7 mouse cellular contexts compared by ENCODE assay signal in the genomic region with DNA sequence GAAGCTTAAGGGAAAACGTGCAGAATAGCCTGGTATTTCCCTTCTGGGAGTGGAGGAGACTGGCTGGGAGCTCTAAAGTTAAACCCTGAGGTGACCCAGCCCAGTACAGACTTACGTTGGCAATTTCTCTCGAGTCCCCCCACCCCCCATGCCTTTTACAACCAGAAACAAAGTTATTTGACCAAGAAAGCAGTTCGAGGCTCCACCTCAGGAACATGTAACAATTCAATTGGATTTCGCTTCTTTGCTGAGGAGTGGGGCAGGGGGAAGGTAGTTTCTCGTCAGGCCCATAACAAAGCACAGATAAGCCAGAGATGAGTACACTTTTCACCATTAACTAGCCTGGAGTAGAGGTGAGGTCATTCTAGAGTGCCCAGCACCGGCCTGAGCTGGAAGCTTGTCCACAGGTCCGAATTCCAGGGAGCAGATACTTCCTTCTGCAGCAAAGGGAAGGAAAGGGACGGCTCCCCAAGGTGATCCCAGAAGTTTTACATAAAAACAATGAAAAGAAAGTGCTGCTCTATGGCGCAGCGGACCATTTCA. TPM values are rescaled to one million over a fixed set of nuclear protein-coding genes. Genes with fewer than 3 reads are reported as not detected.
DNase-seq lines count a peak whose midpoint lies in the region; ATAC-seq and TF ChIP-seq lines count a peak whose summit lies in the region.

No protein-coding gene starts in this region.

- H3K4me2 ChIP-seq in hindbrain, embryonic 11.5 days (replicated peaks; ENCODE audit: low read depth, low read length) = peak overlapping the region; percentile 82
- H3K4me2 ChIP-seq in limb, embryonic 13.5 days (replicated peaks) = peak overlapping the region; percentile 88
- peak overlapping the region; percentile 93 for H3K4me2 ChIP-seq in stomach, embryonic 16.5 days (ENCODE audit: low read depth, low read length)

- TF ChIP-seq CTCF in cortical plate, adult 2 months (IDR thresholded peaks at IDR 0.05; ENCODE audit: extremely low read depth, insufficient read depth, low read length) = no peak
- no peak for TF ChIP-seq CTCF in thymus, adult 2 months (IDR thresholded peaks at IDR 0.05; ENCODE audit: borderline replicate concordance, control insufficient read depth, extremely low read depth, insufficient read depth, low read length, poor library complexity)

- DNase-seq in ES-CJ7 (ENCODE audit: low read depth, low spot score) = peak; percentile 68
- peak; percentile 59 for DNase-seq in hindbrain, embryonic 11.5 days (ENCODE audit: low spot score)
- DNase-seq in urinary bladder, adult 18-20 months (ENCODE audit: low spot score in 2 of 2) = no peak
- DNase-seq in thymus, adult 2 months = no peak

- no peaks in the 10 kb centered on the region for H3K27me3 ChIP-seq in hindbrain, embryonic 11.5 days (ENCODE audit: control insufficient read depth, insufficient read depth, low read length)
- no peaks in the 10 kb centered on the region for H3K27me3 ChIP-seq in limb, embryonic 13.5 days
- no peaks in the 10 kb centered on the region for H3K27me3 ChIP-seq in stomach, embryonic 16.5 days (ENCODE audit: control insufficient read depth, insufficient read depth, low read length)
- H3K27me3 ChIP-seq in thymus, adult 2 months (ENCODE audit: control insufficient read depth, insufficient read depth, low read length) = peaks cover 27% of the 10 kb centered on the region

- peak overlapping the region; percentile 87; the same call in 1 of the 2 replicates for H3K4me3 ChIP-seq in cortical plate, adult 2 months (ENCODE audit: insufficient read depth, low read length)
- peak overlapping the region; percentile 93 for H3K4me3 ChIP-seq in hindbrain, embryonic 11.5 days (ENCODE audit: low read depth, low read length)
- H3K4me3 ChIP-seq in limb, embryonic 13.5 days = peak overlapping the region; percentile 98
- peak overlapping the region; percentile 89 for H3K4me3 ChIP-seq in stomach, embryonic 16.5 days (replicated peaks; ENCODE audit: low read length)
- no peak overlapping the region for H3K4me3 ChIP-seq in thymus, adult 2 months (ENCODE audit: control insufficient read depth, insufficient read depth, low read length)

- no peaks in the 10 kb centered on the region; the same call in 1 of the 2 replicates for H3K4me1 ChIP-seq in cortical plate, adult 2 months (ENCODE audit: control insufficient read depth, insufficient read depth, low read length)
- peaks cover 7% of the 10 kb centered on the region for H3K4me1 ChIP-seq in hindbrain, embryonic 11.5 days (replicated peaks; ENCODE audit: control insufficient read depth, insufficient read depth, low read length)
- H3K4me1 ChIP-seq in limb, embryonic 13.5 days = peaks cover 42% of the 10 kb centered on the region
- peaks cover 29% of the 10 kb centered on the region for H3K4me1 ChIP-seq in stomach, embryonic 16.5 days (ENCODE audit: control insufficient read depth, insufficient read depth, low read length)
- H3K4me1 ChIP-seq in thymus, adult 2 months (replicated peaks; ENCODE audit: control insufficient read depth, insufficient read depth, low read length) = peaks cover 13% of the 10 kb centered on the region

- H3K27ac ChIP-seq in cortical plate, adult 2 months (ENCODE audit: insufficient read depth, low read length) = peak overlapping the region; percentile 78
- peak overlapping the region; percentile 99 for H3K27ac ChIP-seq in hindbrain, embryonic 11.5 days (ENCODE audit: low read depth, low read length)
- H3K27ac ChIP-seq in limb, embryonic 13.5 days = peak overlapping the region; percentile 100
- peak overlapping the region; percentile 98 for H3K27ac ChIP-seq in stomach, embryonic 16.5 days (ENCODE audit: low read length)
- H3K27ac ChIP-seq in thymus, adult 2 months (ENCODE audit: control insufficient read depth, insufficient read depth, low read length) = no peak overlapping the region

- H3K9me3 ChIP-seq in hindbrain, embryonic 11.5 days (ENCODE audit: control insufficient read depth, low read length) = no peaks in the 10 kb centered on the region
- H3K9me3 ChIP-seq in limb, embryonic 13.5 days = no peaks in the 10 kb centered on the region
- H3K9me3 ChIP-seq in stomach, embryonic 16.5 days (replicated peaks; ENCODE audit: control insufficient read depth, low read length) = no peaks in the 10 kb centered on the region

- H3K36me3 ChIP-seq in hindbrain, embryonic 11.5 days (ENCODE audit: control insufficient read depth, insufficient read depth, low read length) = no peaks in the 10 kb centered on the region
- H3K36me3 ChIP-seq in limb, embryonic 13.5 days = no peaks in the 10 kb centered on the region
- no peaks in the 10 kb centered on the region for H3K36me3 ChIP-seq in stomach, embryonic 16.5 days (ENCODE audit: control insufficient read depth, insufficient read depth, low read length)
- H3K36me3 ChIP-seq in thymus, adult 2 months (ENCODE audit: control insufficient read depth, insufficient read depth, low read length) = no peaks in the 10 kb centered on the region

- H3K9ac ChIP-seq in hindbrain, embryonic 11.5 days (ENCODE audit: low read depth, low read length) = peak overlapping the region; percentile 100
- H3K9ac ChIP-seq in limb, embryonic 13.5 days = peak overlapping the region; percentile 100
- peak overlapping the region; percentile 68 for H3K9ac ChIP-seq in stomach, embryonic 16.5 days (ENCODE audit: low read length)

- TF ChIP-seq POLR2A in cortical plate, adult 2 months (IDR thresholded peaks at IDR 0.05; ENCODE audit: extremely low read depth, insufficient read depth, low read length) = no peak
- no peak for TF ChIP-seq POLR2A in thymus, adult 2 months (IDR thresholded peaks at IDR 0.05; ENCODE audit: control insufficient read depth, extremely low read depth, insufficient read depth, low read length, poor library complexity)

- ATAC-seq in hindbrain, embryonic 11.5 days (ENCODE audit: low FRiP score) = peak; percentile 28; the same call in 1 of the 2 replicates
- ATAC-seq in limb, embryonic 13.5 days (ENCODE audit: low FRiP score, low read depth) = peak; percentile 48
- peak; percentile 63; the same call in 1 of the 2 replicates for ATAC-seq in stomach, embryonic 16.5 days (ENCODE audit: insufficient read depth, low FRiP score)

- 1% methylated on average over 11 of the region's 11 CpGs for WGBS in hindbrain, embryonic 11.5 days
- 5% methylated on average over 11 of the region's 11 CpGs for WGBS in limb, embryonic 13.5 days
- WGBS in stomach, embryonic 16.5 days = 18% methylated on average over 11 of the region's 11 CpGs
- 59% methylated on average over 11 of the region's 11 CpGs for WGBS in thymus, adult 2 months

RNA-seq across cellular contexts. Expression of gene Skida1, which starts 0.5 kb away (rescaled TPM):
- polyA plus RNA-seq in cortical plate, adult 2 months (2012; rRNA removed) = 5.4 and 7.4 TPM in 2 replicates
- polyA plus RNA-seq in hindbrain, embryonic 11.5 days (2014; fragmentation: Nextera tagmentation; extraction: Ambion mirVana) = 19.6 and 20.1 TPM in 2 replicates
- 12.2 and 14.9 TPM in 2 replicates for polyA plus RNA-seq in limb, embryonic 13.5 days (2015; fragmentation: Nextera tagmentation; extraction: Ambion mirVana)
- polyA plus RNA-seq in stomach, embryonic 16.5 days (2015; fragmentation: Nextera tagmentation; extraction: Ambion mirVana) = 3.6 TPM in 2 replicates
- polyA plus RNA-seq in thymus, adult 2 months (2012; rRNA removed) = 0.38 and 0.41 TPM in 2 replicates

RNA-seq across cellular contexts. Expression of gene Mllt10, which starts 5.7 kb away (rescaled TPM):
- polyA plus RNA-seq in cortical plate, adult 2 months (2012; rRNA removed) = 37.1 and 38.0 TPM in 2 replicates
- polyA plus RNA-seq in hindbrain, embryonic 11.5 days (2014; fragmentation: Nextera tagmentation; extraction: Ambion mirVana) = 48.0 and 62.2 TPM in 2 replicates
- 68.1 and 72.2 TPM in 2 replicates for polyA plus RNA-seq in limb, embryonic 13.5 days (2015; fragmentation: Nextera tagmentation; extraction: Ambion mirVana)
- 39.1 and 50.0 TPM in 2 replicates for polyA plus RNA-seq in stomach, embryonic 16.5 days (2015; fragmentation: Nextera tagmentation; extraction: Ambion mirVana)
- polyA plus RNA-seq in thymus, adult 2 months (2012; rRNA removed) = 75.4 and 90.3 TPM in 2 replicates

RNA-seq across cellular contexts. Expression of gene A930004D18Rik, which starts 11.8 kb away (rescaled TPM):
- 1.9 and 2.1 TPM in 2 replicates for polyA plus RNA-seq in cortical plate, adult 2 months (2012; rRNA removed)
- 8.5 and 10.7 TPM in 2 replicates for polyA plus RNA-seq in hindbrain, embryonic 11.5 days (2014; fragmentation: Nextera tagmentation; extraction: Ambion mirVana)
- 15.3 and 19.4 TPM in 2 replicates for polyA plus RNA-seq in limb, embryonic 13.5 days (2015; fragmentation: Nextera tagmentation; extraction: Ambion mirVana)
- polyA plus RNA-seq in stomach, embryonic 16.5 days (2015; fragmentation: Nextera tagmentation; extraction: Ambion mirVana) = 10.5 and 11.1 TPM in 2 replicates
- polyA plus RNA-seq in thymus, adult 2 months (2012; rRNA removed) = 0.37 and 0.75 TPM in 2 replicates

RNA-seq across cellular contexts. Expression of gene H2al2a, which starts 52.6 kb away (rescaled TPM):
- 0.32 TPM in 1 of 2 replicates, not detected in the other for polyA plus RNA-seq in cortical plate, adult 2 months (2012; rRNA removed)
- polyA plus RNA-seq in hindbrain, embryonic 11.5 days (2014; fragmentation: Nextera tagmentation; extraction: Ambion mirVana) = not detected in 2 replicates
- not detected in 2 replicates for polyA plus RNA-seq in limb, embryonic 13.5 days (2015; fragmentation: Nextera tagmentation; extraction: Ambion mirVana)
- polyA plus RNA-seq in stomach, embryonic 16.5 days (2015; fragmentation: Nextera tagmentation; extraction: Ambion mirVana) = not detected in 2 replicates
- not detected in 2 replicates for polyA plus RNA-seq in thymus, adult 2 months (2012; rRNA removed)

Comparison
In these comparisons a context has a peak if more than half of its experiments do, and no peak if none do; other contexts are left out.
1. DNase-seq: peak in ES-CJ7 (single experiment) and hindbrain, embryonic 11.5 days (single experiment); none in urinary bladder, adult 18-20 months (0 of 2) and thymus, adult 2 months (single experiment).
2. Peak in every context shown above with its lines, with median percentiles within 50 percentile points of each other: ATAC-seq, H3K4me2 ChIP-seq and H3K9ac ChIP-seq.